Mouse (Mus musculus): ENCODE measurements around the gene Btbd35f9. TPM values are rescaled to one million over a fixed set of nuclear protein-coding genes. Genes with fewer than 3 reads are reported as not detected.
"Not testable (repeated sequence)": the region's sequence is repeated elsewhere in the genome, so short reads cannot be mapped to it uniquely, and the experiment has no call there.

Gene Btbd35f9
- not detected for total RNA-seq (2021)

DNA sequence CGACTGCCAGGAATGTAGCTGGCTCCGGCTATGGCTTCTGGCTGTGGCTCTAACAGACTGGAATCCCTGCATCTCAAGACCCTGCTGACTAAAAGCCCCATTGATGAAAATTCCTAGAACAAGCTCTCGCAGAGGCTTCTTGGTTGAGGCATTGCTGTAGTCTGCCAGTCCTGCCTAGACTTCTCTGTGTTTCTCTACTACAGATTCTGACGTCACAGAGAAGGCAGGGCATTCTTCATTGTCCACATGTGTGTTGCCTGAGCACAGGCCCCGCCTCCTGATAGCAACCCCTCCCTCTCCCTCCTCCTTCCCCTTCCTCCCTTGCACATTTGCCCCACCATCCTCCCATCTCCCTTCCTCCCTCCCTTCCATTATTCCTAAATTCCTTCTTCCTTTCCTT lies at the start of gene Btbd35f9:
Btbd35f9 (minus strand) TSS at position 101 of the 400 bp plus-strand sequence.
- intact Hi-C loops (cut with DNase I); DNase-seq: not testable (repeated sequence)

Other genes with a start within 250 kb of the Btbd35f9 start
- gene Btbd35f6, start 205.0 kb downstream of the Btbd35f9 start, total RNA-seq (2021) = not detected
- not detected for gene Gm21870, start 174.7 kb downstream of the Btbd35f9 start, total RNA-seq (2021)
- gene Spin2g, start 77.2 kb upstream of the Btbd35f9 start, total RNA-seq (2021) = not detected